Mouse (Mus musculus) hindbrain, embryonic 15.5 days (tissue): Measurements from ENCODE around the gene Rassf3. TPM values are rescaled to one million over a fixed set of nuclear protein-coding genes. Genes with fewer than 3 reads are reported as not detected.

Source experiments
- ATAC-seq: fragments of 200-750 bp; cut with Nextera tagmentation; 2 replicates; pipeline ENCODE4 v1.8.0; 2017; ENCODE audit warnings: low read depth, moderate number of reproducible peaks, moderate TSS enrichment; ENCODE audit not compliant: low FRiP score
- H3K27ac ChIP-seq: fragments of 300-500 bp; sonication (generic); replicated peaks from 2 replicates; pipeline ENCODE4 v1.5.1; 2015; ENCODE audit warnings: mild to moderate bottlenecking, inconsistent platforms
- H3K27me3 ChIP-seq: fragments of 300-500 bp; sonication (generic); 2 replicates; pipeline ENCODE4 v1.6.1; 2015; ENCODE audit warnings: control low read depth, inconsistent platforms
- H3K36me3 ChIP-seq: fragments of 300-500 bp; sonication (generic); 2 replicates; pipeline ENCODE4 v1.6.1; 2015; ENCODE audit warnings: control low read depth, inconsistent platforms
- H3K4me1 ChIP-seq: fragments of 300-500 bp; sonication (generic); replicated peaks from 2 replicates; pipeline ENCODE4 v1.6.1; 2015; ENCODE audit warnings: control low read depth, inconsistent platforms
- H3K4me2 ChIP-seq: fragments of 300-500 bp; sonication (generic); 2 replicates; pipeline ENCODE4 v1.6.1; 2015; ENCODE audit warnings: moderate library complexity, mild to moderate bottlenecking, inconsistent platforms
- H3K4me3 ChIP-seq: fragments of 300-500 bp; sonication (generic); 2 replicates; pipeline ENCODE4 v1.5.1; 2015; ENCODE audit warnings: mild to moderate bottlenecking, inconsistent platforms
- H3K9ac ChIP-seq: fragments of 300-500 bp; sonication (generic); 2 replicates; pipeline ENCODE4 v1.6.1; 2015; ENCODE audit warnings: inconsistent platforms
- H3K9me3 ChIP-seq: fragments of 300-500 bp; sonication (generic); 2 replicates; pipeline ENCODE4 v1.6.1; 2016; ENCODE audit warnings: control low read depth, inconsistent platforms
- WGBS: fragments of 180-500 bp; shearing (Covaris S2); methylation state at CpG from one replicate; pipeline ENCODE4 v1.1.7; 2015; 5-methylcytosine and 5-hydroxymethylcytosine counted together
- polyA plus RNA-seq: library from polyadenylated mRNA; unstranded; fragments of >200 nt; fragmentation: Nextera tagmentation; extraction: Ambion mirVana; gene quantifications from 2 replicates; pipeline ENCODE4 v1.2.1, GENCODE M21; 2015

Rassf3 gene
- polyA plus RNA-seq, 1 experiment from 2014 or later: 5.1 TPM

- 83% methylated on average over 9 of the region's 9 CpGs for WGBS
- H3K27ac ChIP-seq: no peak overlapping the region
- no peaks in the 10 kb centered on the region for H3K4me1 ChIP-seq
- H3K9ac ChIP-seq: no peak overlapping the region
- no peaks in the 10 kb centered on the region for H3K27me3 ChIP-seq
- no peak overlapping the region for H3K4me2 ChIP-seq
- ATAC-seq: no peak
- H3K36me3 ChIP-seq: no peaks in the 10 kb centered on the region
- no peak overlapping the region for H3K4me3 ChIP-seq
- H3K9me3 ChIP-seq: no peaks in the 10 kb centered on the region
Observed at GRCm38 (mm10) chr10:121403104-121403503, 73.0 kb downstream of the Rassf3 start.

GRCm38 (mm10) chr10:121401005-121401404 lies 75.1 kb downstream of the Rassf3 start:
- H3K4me1 ChIP-seq: no peaks in the 10 kb centered on the region
- WGBS: 83% methylated on average over 7 of the region's 7 CpGs

GRCm38 (mm10) chr10:121398599-121398998 lies 77.5 kb downstream of the Rassf3 start:
- Histone ChIP-seq H3K9me3 (no peaks in the 10 kb centered on the region), H3K36me3 (peaks cover 18% of the 10 kb centered on the region; the same call in 1 of the 2 replicates), H3K27me3 (no peaks in the 10 kb centered on the region), H3K9ac (no peak overlapping the region), H3K4me3 (no peak overlapping the region), H3K4me2 (no peak overlapping the region), H3K27ac (no peak overlapping the region), H3K4me1 (no peaks in the 10 kb centered on the region)
- WGBS: 93% methylated on average over 7 of the region's 7 CpGs
- peak; percentile 30; the same call in 1 of the 2 replicates for ATAC-seq

More at GRCm38 (mm10) chr10:121401005-121401404, 75.1 kb downstream of the Rassf3 start:
- Histone ChIP-seq H3K27me3 (no peaks in the 10 kb centered on the region), H3K9ac (no peak overlapping the region), H3K4me2 (no peak overlapping the region), H3K9me3 (no peaks in the 10 kb centered on the region), H3K4me3 (no peak overlapping the region), H3K27ac (no peak overlapping the region), H3K36me3 (peaks cover 3% of the 10 kb centered on the region; the same call in 1 of the 2 replicates)
- no peak for ATAC-seq

GRCm38 (mm10) chr10:121395542-121396176 lies 80.5 kb downstream of the Rassf3 start:
- Histone ChIP-seq H3K9me3 (no peaks in the 10 kb centered on the region), H3K9ac (no peak overlapping the region), H3K4me3 (no peak overlapping the region), H3K27ac (no peak overlapping the region), H3K36me3 (peaks cover 45% of the 10 kb centered on the region), H3K4me2 (no peak overlapping the region), H3K27me3 (no peaks in the 10 kb centered on the region), H3K4me1 (no peaks in the 10 kb centered on the region)
- no peak for ATAC-seq
- WGBS: 88% methylated on average over 20 of the region's 20 CpGs

DNA sequence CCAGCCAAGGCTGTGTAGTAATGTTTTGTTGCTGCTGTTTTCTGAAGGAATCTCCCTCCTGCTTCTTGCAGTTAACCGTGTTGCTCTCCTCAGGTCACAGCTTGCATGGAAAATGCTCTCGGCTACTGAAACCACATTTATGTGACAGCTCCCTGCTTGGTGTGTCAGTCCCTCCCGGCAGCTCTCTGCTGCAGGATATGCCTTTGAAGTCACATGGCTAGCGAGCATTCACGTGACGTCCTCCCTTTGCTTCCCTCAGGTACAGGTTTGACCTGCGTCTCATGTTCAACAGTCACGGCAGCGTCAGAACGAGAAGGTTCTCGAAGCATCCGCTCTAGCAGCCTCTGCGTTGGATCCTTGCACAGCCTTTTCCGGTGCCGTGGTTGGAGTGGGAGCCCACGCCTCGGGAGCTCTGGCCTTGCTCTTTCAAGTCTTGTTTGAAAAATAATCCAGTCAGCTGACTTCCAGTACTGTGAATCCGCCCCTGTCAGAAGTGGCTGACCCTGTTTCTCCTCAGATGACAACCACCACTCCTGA lies 81.3 kb downstream of the Rassf3 start:
- H3K4me1 ChIP-seq: no peaks in the 10 kb centered on the region
- H3K27me3 ChIP-seq: no peaks in the 10 kb centered on the region
- no peak overlapping the region for H3K27ac ChIP-seq
- H3K4me2 ChIP-seq: no peak overlapping the region
- ATAC-seq: no peak
- no peak overlapping the region for H3K9ac ChIP-seq
- WGBS: 93% methylated on average over 18 of the region's 18 CpGs
- H3K4me3 ChIP-seq: no peak overlapping the region
- peaks cover 53% of the 10 kb centered on the region for H3K36me3 ChIP-seq
- no peaks in the 10 kb centered on the region for H3K9me3 ChIP-seq

DNA sequence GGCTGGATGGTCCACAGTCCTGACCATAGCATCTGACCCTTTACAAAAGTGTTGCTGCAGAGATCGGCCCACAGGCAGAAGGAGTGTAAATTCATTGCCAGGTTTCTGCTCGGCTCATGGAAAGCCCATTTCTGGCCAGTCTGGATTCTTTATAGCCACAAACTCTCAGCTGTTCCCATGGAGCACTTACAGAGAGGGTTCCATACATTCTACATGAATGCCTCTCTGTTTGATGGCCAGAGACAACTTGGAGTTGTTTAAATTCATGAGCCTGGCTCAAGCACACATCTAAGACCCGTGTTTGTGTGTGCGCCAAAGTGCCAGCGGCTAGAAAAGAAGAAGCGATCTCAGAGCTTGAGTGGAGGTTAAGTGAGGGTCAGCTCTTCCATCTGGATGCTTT lies 81.9 kb downstream of the Rassf3 start:
- no peak overlapping the region for H3K4me3 ChIP-seq
- no peak overlapping the region for H3K9ac ChIP-seq
- ATAC-seq: no peak
- no peak overlapping the region for H3K27ac ChIP-seq
- H3K4me1 ChIP-seq: no peaks in the 10 kb centered on the region
- H3K9me3 ChIP-seq: no peaks in the 10 kb centered on the region
- peaks cover 59% of the 10 kb centered on the region for H3K36me3 ChIP-seq
- no peak overlapping the region for H3K4me2 ChIP-seq
- H3K27me3 ChIP-seq: no peaks in the 10 kb centered on the region
- 78% methylated on average over 6 of the region's 6 CpGs for WGBS

GRCm38 (mm10) chr10:121391901-121392300 lies 84.2 kb downstream of the Rassf3 start:
- no peak for ATAC-seq
- Histone ChIP-seq H3K4me1 (no peaks in the 10 kb centered on the region), H3K9ac (no peak overlapping the region), H3K9me3 (no peaks in the 10 kb centered on the region), H3K4me3 (no peak overlapping the region), H3K4me2 (no peak overlapping the region), H3K36me3 (peaks cover 76% of the 10 kb centered on the region), H3K27me3 (no peaks in the 10 kb centered on the region), H3K27ac (no peak overlapping the region)
- WGBS: 95% methylated on average over 8 of the region's 8 CpGs

DNA sequence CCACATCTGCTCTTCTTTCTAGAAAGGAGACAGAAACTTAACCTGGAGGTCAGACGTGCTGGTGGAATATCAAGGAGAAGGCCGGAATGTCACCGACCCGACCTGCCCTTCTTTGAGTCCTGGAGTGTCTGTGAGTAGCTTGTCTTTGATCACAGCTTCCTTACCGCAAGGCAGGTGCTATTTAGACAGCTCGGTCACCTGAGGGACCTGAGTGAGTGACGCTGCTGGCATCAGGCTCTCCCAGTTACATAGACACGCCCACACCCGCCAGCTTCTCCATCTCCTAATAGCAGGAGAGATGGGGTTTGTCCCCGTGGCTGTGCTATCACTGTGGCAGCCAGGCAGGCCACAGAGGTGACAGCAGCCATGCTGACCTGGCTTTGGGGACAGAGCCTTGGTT lies 85.5 kb downstream of the Rassf3 start:
- ATAC-seq: no peak
- Histone ChIP-seq H3K4me3 (no peak overlapping the region), H3K4me2 (no peak overlapping the region), H3K9ac (no peak overlapping the region), H3K27ac (no peak overlapping the region), H3K4me1 (no peaks in the 10 kb centered on the region), H3K9me3 (no peaks in the 10 kb centered on the region), H3K27me3 (no peaks in the 10 kb centered on the region), H3K36me3 (peaks cover 72% of the 10 kb centered on the region)
- WGBS: 90% methylated on average over 10 of the region's 10 CpGs

DNA sequence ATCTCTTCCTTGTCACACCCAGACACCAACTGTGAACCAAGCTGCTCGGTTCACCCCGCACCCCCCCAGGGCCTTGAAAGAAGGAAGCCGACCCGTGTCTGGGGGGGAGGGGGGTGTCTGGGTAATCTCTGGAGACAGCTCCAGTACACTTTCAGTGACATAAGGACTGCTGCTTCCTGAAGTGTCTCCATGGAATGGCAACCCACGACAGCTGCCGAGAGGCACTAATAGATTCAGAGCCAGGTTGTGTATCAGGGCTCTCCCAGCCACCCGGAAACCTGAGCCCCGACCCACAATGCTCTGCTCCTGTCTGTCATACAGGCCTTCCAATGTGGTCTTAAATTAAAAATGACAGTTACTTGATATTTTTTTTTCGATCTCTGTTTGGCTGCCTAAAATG lies 89.8 kb downstream of the Rassf3 start:
- no peak for ATAC-seq
- Histone ChIP-seq H3K4me3 (no peak overlapping the region), H3K4me2 (no peak overlapping the region), H3K27ac (no peak overlapping the region), H3K27me3 (no peaks in the 10 kb centered on the region), H3K36me3 (peaks cover 69% of the 10 kb centered on the region), H3K9ac (no peak overlapping the region), H3K4me1 (no peaks in the 10 kb centered on the region), H3K9me3 (no peaks in the 10 kb centered on the region)
- WGBS: 64% methylated on average over 9 of the region's 9 CpGs

DNA sequence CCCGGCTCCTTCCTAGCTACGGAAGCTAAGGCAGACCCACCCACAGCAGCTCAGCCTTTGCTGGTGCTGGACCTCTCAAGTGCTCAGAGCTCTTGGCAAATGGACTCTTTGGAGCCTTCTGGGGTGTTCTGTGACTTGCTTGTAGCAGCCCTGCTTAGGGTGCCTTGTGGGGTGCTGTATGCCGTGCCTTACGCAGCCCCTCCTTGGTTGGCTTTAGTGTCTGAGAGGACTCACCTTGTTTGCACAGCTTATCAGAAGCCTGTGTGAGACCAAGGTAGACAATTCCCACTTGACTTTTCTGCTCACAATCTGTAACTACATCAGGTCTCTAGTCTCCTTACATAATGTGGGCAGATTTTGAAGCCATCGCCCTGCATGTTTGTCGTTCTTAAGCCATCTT lies 90.5 kb downstream of the Rassf3 start:
- Histone ChIP-seq H3K27ac (no peak overlapping the region), H3K4me1 (no peaks in the 10 kb centered on the region), H3K9me3 (no peaks in the 10 kb centered on the region), H3K36me3 (peaks cover 69% of the 10 kb centered on the region), H3K4me2 (no peak overlapping the region), H3K27me3 (no peaks in the 10 kb centered on the region), H3K4me3 (no peak overlapping the region), H3K9ac (no peak overlapping the region)
- ATAC-seq: no peak
- WGBS: 94% methylated on average over 6 of the region's 6 CpGs

DNA sequence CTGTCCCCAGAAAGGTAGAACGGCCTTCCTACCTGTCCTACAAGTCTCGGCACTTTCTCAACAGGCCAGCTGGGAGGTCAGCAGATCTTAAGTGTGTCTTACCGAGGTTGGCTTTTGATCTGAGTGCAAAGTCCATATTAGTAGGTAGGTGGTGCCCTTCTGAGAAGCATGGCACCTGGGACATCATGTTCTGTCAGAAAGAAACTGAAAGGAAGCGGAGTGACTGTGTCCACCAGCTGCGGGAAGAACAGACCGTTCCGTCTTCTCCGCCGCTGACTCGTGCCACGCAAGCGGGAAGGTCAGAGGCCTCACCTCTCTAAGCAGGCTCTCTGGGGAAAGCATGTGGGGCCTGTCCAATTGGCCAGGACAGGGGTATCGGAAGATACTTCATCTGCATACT lies 91.4 kb downstream of the Rassf3 start:
- 94% methylated on average over 13 of the region's 13 CpGs for WGBS
- H3K27me3 ChIP-seq: no peaks in the 10 kb centered on the region
- no peak overlapping the region for H3K27ac ChIP-seq
- no peak overlapping the region for H3K4me3 ChIP-seq
- no peak overlapping the region for H3K4me2 ChIP-seq
- peaks cover 67% of the 10 kb centered on the region for H3K36me3 ChIP-seq
- no peak overlapping the region for H3K9ac ChIP-seq
- no peaks in the 10 kb centered on the region for H3K9me3 ChIP-seq
- ATAC-seq: no peak
- no peaks in the 10 kb centered on the region for H3K4me1 ChIP-seq

DNA sequence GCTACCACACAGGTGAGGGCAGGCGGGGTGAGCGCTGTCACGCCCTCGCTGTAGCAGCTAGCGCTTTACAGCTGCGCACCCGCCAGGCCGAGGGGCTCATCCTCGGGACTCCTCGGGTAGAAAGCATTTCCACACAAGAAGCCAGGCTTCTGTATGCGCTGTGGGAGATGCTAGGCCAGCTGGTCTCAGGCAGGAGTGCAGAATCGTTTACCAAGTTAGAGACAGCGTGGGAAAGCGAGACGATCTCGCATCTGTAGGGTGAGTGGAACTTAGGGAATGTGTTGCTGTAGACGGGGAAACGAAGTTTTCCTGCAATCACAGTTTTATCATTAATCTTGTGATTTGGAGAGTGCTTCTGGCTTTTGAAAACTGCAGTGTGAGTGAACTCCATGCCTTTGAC lies 94.9 kb downstream of the Rassf3 start:
- WGBS: 95% methylated on average over 18 of the region's 18 CpGs
- Histone ChIP-seq H3K4me2 (no peak overlapping the region), H3K4me3 (no peak overlapping the region), H3K27ac (no peak overlapping the region), H3K36me3 (peaks cover 76% of the 10 kb centered on the region), H3K4me1 (no peaks in the 10 kb centered on the region), H3K9ac (no peak overlapping the region), H3K9me3 (no peaks in the 10 kb centered on the region), H3K27me3 (no peaks in the 10 kb centered on the region)
- no peak for ATAC-seq

DNA sequence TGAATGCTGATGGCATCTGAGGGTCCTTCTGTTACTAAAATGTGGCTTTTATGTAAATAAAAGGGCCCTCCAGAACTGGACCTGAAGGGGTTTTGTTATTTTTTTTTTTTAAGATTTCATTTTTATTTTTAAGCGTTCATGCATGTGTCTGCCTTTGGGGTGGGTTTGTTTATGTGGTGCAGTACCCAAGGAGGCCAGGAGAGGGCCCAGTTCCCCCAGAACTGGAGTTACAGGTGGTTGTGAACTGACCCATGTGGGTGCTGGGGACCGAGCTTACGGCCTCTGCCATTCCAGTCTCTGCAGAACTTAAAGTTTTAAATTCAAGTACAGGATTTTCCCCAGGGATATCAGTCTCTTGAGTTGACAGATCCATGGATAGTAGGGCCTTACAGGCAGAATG lies 96.8 kb downstream of the Rassf3 start:
- WGBS: 97% methylated on average over 3 of the region's 3 CpGs
- Histone ChIP-seq H3K4me2 (no peak overlapping the region), H3K27me3 (no peaks in the 10 kb centered on the region), H3K9me3 (no peaks in the 10 kb centered on the region), H3K9ac (no peak overlapping the region), H3K4me3 (no peak overlapping the region), H3K27ac (no peak overlapping the region), H3K4me1 (no peaks in the 10 kb centered on the region), H3K36me3 (peaks cover 77% of the 10 kb centered on the region)
- ATAC-seq: no peak
